Mouse (Mus musculus) heart, adult 8-10 months (tissue): Measurements from ENCODE around the gene Gm10100. TPM values are rescaled to one million over a fixed set of nuclear protein-coding genes. Genes with fewer than 3 reads are reported as not detected.
"Not testable (repeated sequence)": the region's sequence is repeated elsewhere in the genome, so short reads cannot be mapped to it uniquely, and the experiment has no call there.

Experiments
- DNase-seq: peaks from one replicate; pipeline ENCODE4 v3.0.0; 2022; ENCODE audit warnings: low spot score
- total RNA-seq, 4 experiments: library from RNA; stranded (reverse); gene quantifications; 2 replicates each; pipeline ENCODE4 v1.2.4; 2022

Gm10100 gene
- total RNA-seq, 4 experiments from 2014 or later, result not detected

DNA sequence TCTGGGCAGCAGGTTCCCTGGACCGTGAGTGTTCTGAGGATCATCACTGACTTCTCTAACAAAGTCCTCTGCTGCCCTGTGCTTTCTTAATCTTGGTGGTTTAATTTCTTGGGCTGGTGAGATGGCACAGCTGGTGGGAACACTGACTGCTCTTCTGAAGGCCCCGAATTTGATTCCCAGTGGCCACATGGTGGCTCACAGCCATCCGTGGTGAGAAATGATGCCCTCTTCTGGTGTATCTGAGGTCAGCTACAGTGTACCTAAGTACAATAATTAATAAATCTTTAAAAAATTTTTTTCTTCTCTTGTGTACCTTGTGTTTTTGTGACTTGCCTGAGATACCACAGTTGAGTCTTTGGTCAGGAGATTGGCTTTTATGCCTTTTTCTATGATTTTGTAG is 26.0 kb downstream of the Gm10100 start:
- DNase-seq, result not testable (repeated sequence)

DNA sequence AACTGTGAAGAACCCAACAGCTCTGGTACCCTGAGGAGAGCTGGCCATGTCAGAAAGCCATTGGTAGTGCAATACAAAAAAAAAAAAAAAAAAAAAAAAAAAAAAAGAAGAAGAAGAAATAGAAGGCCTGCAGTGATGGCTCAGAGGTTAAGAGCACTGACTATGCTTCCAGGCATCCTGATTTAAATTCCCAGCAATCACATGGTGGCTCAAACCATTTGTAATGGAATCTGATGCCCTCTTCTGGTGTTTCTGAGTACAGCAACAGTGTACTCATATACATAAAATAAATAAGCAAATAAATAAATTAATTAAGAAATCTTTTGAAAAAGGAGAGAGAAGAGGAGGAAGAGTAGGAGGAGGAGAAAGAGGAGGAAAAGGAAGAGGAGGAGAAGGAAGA is 27.2 kb downstream of the Gm10100 start:
- no peak for DNase-seq

DNA sequence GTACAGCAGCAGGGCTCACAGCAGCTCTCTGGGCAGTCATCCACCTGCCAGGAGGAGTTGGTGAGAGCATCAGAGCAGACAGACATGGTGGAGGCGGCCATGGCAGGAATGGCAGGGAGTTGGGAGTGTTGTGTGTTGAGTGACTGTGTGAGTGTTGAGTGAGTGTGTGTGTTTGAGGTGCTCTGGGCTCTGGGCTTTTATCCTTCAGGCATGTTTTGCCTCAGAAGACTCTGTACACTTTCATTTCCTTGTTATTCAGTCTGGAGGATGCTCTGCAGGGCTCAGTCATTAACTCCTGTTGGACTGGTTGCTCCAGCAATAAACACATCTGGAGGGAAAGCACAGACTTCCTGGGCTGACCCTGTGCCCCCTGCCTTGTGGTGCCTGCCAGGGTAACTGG is 33.3 kb downstream of the Gm10100 start, which contains the start of gene Gm3233:
TSS of gene Gm3233 (minus strand) at position 101 of the 400 bp plus-strand sequence.
- DNase-seq, result not testable (repeated sequence)

DNA sequence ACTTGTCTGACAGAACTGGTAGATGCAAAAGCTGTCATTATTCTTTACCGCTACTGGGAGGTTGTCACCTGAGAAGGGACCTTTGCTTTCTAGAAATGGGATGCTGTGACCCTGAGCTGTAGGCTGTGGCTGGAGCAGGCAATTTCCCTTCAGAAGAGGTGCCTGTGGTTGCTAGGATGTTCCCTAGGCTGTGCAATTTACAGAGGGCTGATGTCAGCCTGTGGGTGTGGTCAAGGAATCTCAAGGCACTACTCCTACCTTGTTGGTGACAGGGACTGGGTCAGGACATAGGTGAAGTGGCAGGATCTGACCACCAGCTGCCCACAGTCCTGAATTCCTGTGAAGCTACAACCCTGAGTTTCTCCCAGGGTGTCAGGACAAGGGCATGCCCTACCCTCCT is 43.4 kb downstream of the Gm10100 start:
- no peak for DNase-seq

DNA sequence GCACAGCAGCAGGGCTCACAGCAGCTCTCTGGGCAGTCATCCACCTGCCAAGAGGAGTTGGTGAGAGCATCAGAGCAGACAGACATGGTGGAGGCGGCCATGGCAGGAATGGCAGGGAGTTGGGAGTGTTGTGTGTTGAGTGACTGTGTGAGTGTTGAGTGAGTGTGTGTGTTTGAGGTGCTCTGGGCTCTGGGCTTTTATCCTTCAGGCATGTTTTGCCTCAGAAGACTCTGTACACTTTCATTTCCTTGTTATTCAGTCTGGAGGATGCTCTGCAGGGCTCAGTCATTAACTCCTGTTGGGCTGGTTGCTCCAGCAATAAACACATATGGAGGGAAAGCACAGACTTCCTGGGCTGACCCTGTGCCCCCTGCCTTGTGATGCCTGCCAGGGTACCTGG is 44.9 kb downstream of the Gm10100 start, which contains the start of gene Gm3238:
TSS of gene Gm3238 (minus strand) at position 101 of the 400 bp plus-strand sequence.
- not testable (repeated sequence) for DNase-seq

DNA sequence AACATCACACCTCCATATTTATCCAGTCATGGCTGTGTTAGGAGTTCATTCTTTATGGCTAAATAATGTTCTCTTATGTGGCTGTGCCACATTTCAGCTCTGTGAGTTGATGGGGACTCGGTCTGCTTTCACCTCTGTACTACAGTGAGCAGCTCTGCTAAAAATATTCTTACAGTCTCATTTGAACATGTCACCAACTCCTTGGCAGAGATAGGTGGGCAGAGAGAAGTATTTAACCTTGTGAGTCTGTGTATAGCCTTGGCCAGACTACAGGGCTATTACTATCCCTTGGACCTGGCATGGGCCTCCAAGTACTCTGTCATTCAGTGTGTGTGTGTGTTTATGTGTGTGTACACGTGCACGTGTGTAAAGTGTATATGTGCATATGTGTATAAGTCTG is 45.9 kb downstream of the Gm10100 start:
- not testable (repeated sequence) for DNase-seq

Other genes starting within 250 kb of the Gm10100 start
- 10 to 100 TPM in 1 of 4 experiments, 1 to 10 TPM in 3; 8.0 to 12.4 (median 9.1) TPM for gene Fam207a, start 210.7 kb upstream of the Gm10100 start, total RNA-seq
- 10 to 100 TPM in 1 of 4 experiments, 1 to 10 TPM in 3; 3.3 to 25.5 (median 3.7) TPM for gene Itgb2, start 196.2 kb upstream of the Gm10100 start, total RNA-seq
- 100 to 1,000 TPM; 132 to 142 (median 134) TPM for gene Pttg1ip, start 144.8 kb upstream of the Gm10100 start, total RNA-seq
- 10 to 100 TPM; 59.3 to 76.7 (median 67.5) TPM for gene Sumo3, start 120.4 kb upstream of the Gm10100 start, total RNA-seq
- 10 to 100 TPM in 3 of 4 experiments, 1 to 10 TPM in 1; 8.3 to 15.8 (median 13.9) TPM for gene Gm49325, start 120.3 kb upstream of the Gm10100 start, total RNA-seq
- 10 to 100 TPM; 78.9 to 82.9 (median 81.2) TPM for gene Ube2g2, start 104.2 kb upstream of the Gm10100 start, total RNA-seq
- not detected for gene Tspear, start 39.9 kb upstream of the Gm10100 start, total RNA-seq
- gene Gm19402, start 35.7 kb upstream of the Gm10100 start, total RNA-seq, result not detected
- not detected for gene Gm9508, start 29.3 kb upstream of the Gm10100 start, total RNA-seq
- not detected for gene Gm10272, start 19.9 kb upstream of the Gm10100 start, total RNA-seq
- not detected for gene Gm10024, start 15.0 kb upstream of the Gm10100 start, total RNA-seq
- gene Gm10142, start 10.7 kb upstream of the Gm10100 start, total RNA-seq, result not detected
- gene Krtap12-1, start 5.9 kb upstream of the Gm10100 start, total RNA-seq, result not detected
- not detected for gene Gm18596, start 16.2 kb downstream of the Gm10100 start, total RNA-seq
- not detected for gene Gm9736, start 24.9 kb downstream of the Gm10100 start, total RNA-seq
- not detected for gene Gm3233, start 33.2 kb downstream of the Gm10100 start, total RNA-seq
- gene Gm3238, start 44.8 kb downstream of the Gm10100 start, total RNA-seq, result not detected
- not detected for gene Gm7138, start 50.5 kb downstream of the Gm10100 start, total RNA-seq
- gene Gm3250, start 56.1 kb downstream of the Gm10100 start, total RNA-seq, result not detected
- not detected for gene Gm7137, start 61.7 kb downstream of the Gm10100 start, total RNA-seq
- not detected for gene Gm9639, start 68.6 kb downstream of the Gm10100 start, total RNA-seq
- gene Gm19668, start 72.6 kb downstream of the Gm10100 start, total RNA-seq, result not detected
- not detected for gene Gm9507, start 85.4 kb downstream of the Gm10100 start, total RNA-seq
- gene Gm2696, start 88.2 kb downstream of the Gm10100 start, total RNA-seq, result not detected
- gene Krtap10-4, start 100.6 kb downstream of the Gm10100 start, total RNA-seq, result not detected
- gene Krtap10-10, start 109.5 kb downstream of the Gm10100 start, total RNA-seq, result not detected
- gene Gm36176, start 120.3 kb downstream of the Gm10100 start, total RNA-seq, result not detected
- gene Gm10318, start 126.4 kb downstream of the Gm10100 start, total RNA-seq, result not detected
- gene Gm3285, start 135.5 kb downstream of the Gm10100 start, total RNA-seq, result not detected
- 1 to 10 TPM in 2 of 4 experiments, under 1 TPM in 2; 0.63 to 1.2 (median 0.92) TPM for gene Lrrc3, start 176.1 kb downstream of the Gm10100 start, total RNA-seq
- 1 to 10 TPM in 1 of 4 experiments, under 1 TPM in 3; 0.44 to 1.8 (median 0.61) TPM for gene Trpm2, start 244.1 kb downstream of the Gm10100 start, total RNA-seq